Mouse (Mus musculus) small intestine, adult 2 months (tissue): ENCODE data around the gene Mcu.

Experiments used
- CTCF ChIP-seq: fragments of 200-500 bp; IDR thresholded peaks from 2 replicates; pipeline ENCODE4 v1.5.1; 2012; ENCODE audit warnings: low read depth, mild to moderate bottlenecking, control low read depth, inconsistent platforms, low read length, moderate library complexity, mixed read lengths; ENCODE audit not compliant: insufficient replicate concordance, insufficient read length; ENCODE audit errors: extremely low read depth
- POLR2A ChIP-seq: fragments of 200-500 bp; IDR thresholded peaks from 2 replicates; pipeline ENCODE4 v1.6.1; 2012; ENCODE audit warnings: low read depth, mild to moderate bottlenecking, control low read depth, inconsistent platforms, low read length, moderate library complexity

DNA sequence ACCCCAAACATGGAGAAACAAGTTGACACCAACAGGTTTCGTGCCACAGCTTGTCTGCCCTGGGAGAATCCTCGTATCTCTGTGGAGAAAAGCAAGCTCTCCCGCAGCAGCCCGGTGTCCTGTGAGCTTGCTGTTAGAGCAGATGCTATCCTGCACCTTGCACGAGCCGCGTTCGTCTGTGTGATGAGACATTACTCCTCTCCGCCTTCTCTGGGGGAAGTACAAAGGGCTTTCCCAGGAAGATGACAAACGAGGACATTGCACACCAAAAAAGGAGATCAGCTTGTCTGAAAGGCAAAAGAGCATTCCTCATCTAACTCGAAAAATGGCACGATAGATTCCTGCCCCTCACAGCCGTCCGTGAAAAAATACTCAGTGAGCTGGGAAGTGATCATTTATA, 13.6 kb downstream of the Mcu start:
- TF ChIP-seq POLR2A (no peak), CTCF (no peak)
